Mouse (Mus musculus) monocyte, adult 59 days (primary cell): ENCODE results near the gene Olfr1211. TPM values are rescaled to one million over a fixed set of nuclear protein-coding genes. Genes with fewer than 3 reads are reported as not detected.

Source experiments
- total RNA-seq, 2 experiments: library from RNA; stranded (reverse); gene quantifications; one replicate each; pipeline ENCODE4 v1.2.4; 2023

The Olfr1211 gene
- total RNA-seq, result not detected

GRCm38 (mm10) chr2:88938011-88938410 is at the start of gene Olfr1211:
Olfr1211 (minus strand) TSS chr2:88938111.

DNA sequence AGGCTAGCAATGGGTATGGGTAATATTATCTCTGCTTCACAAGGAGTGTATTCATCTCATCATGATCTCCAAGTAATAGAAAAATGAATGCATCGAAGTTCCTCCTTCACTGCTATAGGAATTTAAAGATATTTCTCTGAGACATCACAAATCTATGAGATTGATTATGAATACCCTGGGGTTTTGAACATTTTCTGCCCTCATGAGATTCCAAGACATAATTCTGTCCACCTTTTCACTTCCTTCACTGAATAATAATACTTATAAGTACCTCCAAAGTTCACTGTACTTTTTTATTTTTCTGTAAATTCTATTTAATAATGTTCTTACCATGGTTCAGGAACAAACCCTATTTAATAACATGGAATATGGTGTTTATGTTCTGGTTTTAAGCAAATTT is 42.3 kb upstream of the Olfr1211 start, which contains the start of gene Gm13762:
Gm13762 (minus strand) TSS at position 101 of the 400 bp plus-strand sequence.

DNA sequence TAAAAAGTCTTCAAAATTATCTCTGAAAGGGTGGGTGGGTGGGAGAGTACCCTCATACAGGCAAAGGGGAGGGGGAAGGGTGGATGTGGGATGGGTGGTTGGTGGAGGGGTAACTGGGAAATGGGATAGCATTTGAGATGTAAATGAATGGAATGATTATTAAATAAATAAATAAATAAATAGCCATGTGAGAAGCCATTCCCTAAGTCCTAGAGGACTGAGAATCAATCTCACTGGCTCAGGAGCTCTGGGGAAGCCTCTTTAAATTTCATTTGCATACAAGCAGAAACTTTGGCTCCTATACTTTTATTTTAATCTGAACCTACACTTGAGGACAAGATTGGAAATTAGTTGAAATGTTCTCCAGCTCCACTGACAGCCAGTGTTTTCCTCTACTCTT is 15.8 kb upstream of the Olfr1211 start, which contains the start of gene Olfr1212:
Olfr1212 (plus strand) TSS at position 301 of the 400 bp plus-strand sequence.

GRCm38 (mm10) chr2:88915057-88915456 is 22.9 kb downstream of the Olfr1211 start, which contains the start of gene Olfr1209:
Olfr1209 (minus strand) TSS chr2:88915157.

GRCm38 (mm10) chr2:88902211-88902610 is 35.7 kb downstream of the Olfr1211 start, which contains the start of gene Olfr1208:
Olfr1208 (minus strand) TSS chr2:88902311.

Other genes starting within 250 kb of the Olfr1211 start
- not detected for gene Olfr1195, start 248.9 kb downstream of the Olfr1211 start, total RNA-seq
- not detected for gene Olfr1196, start 233.5 kb downstream of the Olfr1211 start, total RNA-seq
- not detected for gene Olfr1197, start 205.7 kb downstream of the Olfr1211 start, total RNA-seq
- not detected for gene Olfr1198, start 186.7 kb downstream of the Olfr1211 start, total RNA-seq
- gene Olfr1199, start 177.6 kb downstream of the Olfr1211 start, total RNA-seq, result not detected
- gene Olfr1200, start 167.6 kb downstream of the Olfr1211 start, total RNA-seq, result not detected
- not detected for gene Olfr1201, start 145.1 kb downstream of the Olfr1211 start, total RNA-seq
- gene Olfr1202, start 123.6 kb downstream of the Olfr1211 start, total RNA-seq, result not detected
- not detected for gene Olfr1205, start 108.4 kb downstream of the Olfr1211 start, total RNA-seq
- gene Olfr1204, start 88.8 kb downstream of the Olfr1211 start, total RNA-seq, result not detected
- gene Olfr1206, start 74.9 kb downstream of the Olfr1211 start, total RNA-seq, result not detected
- gene Olfr1208, start 35.8 kb downstream of the Olfr1211 start, total RNA-seq, result not detected
- not detected for gene Olfr1209, start 23.0 kb downstream of the Olfr1211 start, total RNA-seq
- gene Olfr1212, start 15.9 kb upstream of the Olfr1211 start, total RNA-seq, result not detected
- gene Gm13762, start 42.2 kb upstream of the Olfr1211 start, total RNA-seq, result not detected
- gene Olfr1214, start 54.5 kb upstream of the Olfr1211 start, total RNA-seq, result not detected
- not detected for gene Olfr1215, start 68.9 kb upstream of the Olfr1211 start, total RNA-seq
- not detected for gene Olfr1216, start 80.2 kb upstream of the Olfr1211 start, total RNA-seq
- gene Olfr1217, start 94.0 kb upstream of the Olfr1211 start, total RNA-seq, result not detected
- gene Olfr1218, start 123.1 kb upstream of the Olfr1211 start, total RNA-seq, result not detected
- not detected for gene Olfr1219, start 145.4 kb upstream of the Olfr1211 start, total RNA-seq
- gene Olfr1220, start 168.7 kb upstream of the Olfr1211 start, total RNA-seq, result not detected
- gene Olfr1221, start 179.2 kb upstream of the Olfr1211 start, total RNA-seq, result not detected
- gene Olfr1222, start 194.9 kb upstream of the Olfr1211 start, total RNA-seq, result not detected
- gene Olfr1223, start 213.4 kb upstream of the Olfr1211 start, total RNA-seq, result not detected
- not detected for gene Olfr1224-ps1, start 226.0 kb upstream of the Olfr1211 start, total RNA-seq
- not detected for gene Olfr1225, start 236.6 kb upstream of the Olfr1211 start, total RNA-seq